Mouse (Mus musculus) brain, embryonic 14.5 days (tissue): ENCODE data around the gene Tmem259. TPM values are rescaled to one million over a fixed set of nuclear protein-coding genes. Genes with fewer than 3 reads are reported as not detected.

Experiments
- DNase-seq: peaks from one replicate; pipeline ENCODE4 v3.0.0-alpha.2; 2011; ENCODE audit warnings: low read depth
- CTCF ChIP-seq: fragments of 200-500 bp; IDR thresholded peaks from 2 replicates; pipeline ENCODE4 v1.5.1; 2012; ENCODE audit warnings: inconsistent platforms, mild to moderate bottlenecking, moderate library complexity, borderline replicate concordance; ENCODE audit not compliant: insufficient read depth, insufficient read length; ENCODE audit errors: extremely low read depth
- POLR2A ChIP-seq: fragments of 200-500 bp; IDR thresholded peaks from 2 replicates; pipeline ENCODE4 v1.6.1; 2012; ENCODE audit warnings: mild to moderate bottlenecking, inconsistent platforms, borderline replicate concordance; ENCODE audit not compliant: poor library complexity, insufficient read depth, insufficient read length, severe bottlenecking; ENCODE audit errors: extremely low read depth
- polyA plus RNA-seq: library from polyadenylated mRNA; depleted of rRNA; stranded (reverse); fragments of >200 nt; gene quantifications from 2 replicates; pipeline ENCODE4 v1.2.3, GENCODE M21; 2012; rRNA removed

The Tmem259 gene
- polyA plus RNA-seq: 221 and 337 TPM in 2 replicates

DNA sequence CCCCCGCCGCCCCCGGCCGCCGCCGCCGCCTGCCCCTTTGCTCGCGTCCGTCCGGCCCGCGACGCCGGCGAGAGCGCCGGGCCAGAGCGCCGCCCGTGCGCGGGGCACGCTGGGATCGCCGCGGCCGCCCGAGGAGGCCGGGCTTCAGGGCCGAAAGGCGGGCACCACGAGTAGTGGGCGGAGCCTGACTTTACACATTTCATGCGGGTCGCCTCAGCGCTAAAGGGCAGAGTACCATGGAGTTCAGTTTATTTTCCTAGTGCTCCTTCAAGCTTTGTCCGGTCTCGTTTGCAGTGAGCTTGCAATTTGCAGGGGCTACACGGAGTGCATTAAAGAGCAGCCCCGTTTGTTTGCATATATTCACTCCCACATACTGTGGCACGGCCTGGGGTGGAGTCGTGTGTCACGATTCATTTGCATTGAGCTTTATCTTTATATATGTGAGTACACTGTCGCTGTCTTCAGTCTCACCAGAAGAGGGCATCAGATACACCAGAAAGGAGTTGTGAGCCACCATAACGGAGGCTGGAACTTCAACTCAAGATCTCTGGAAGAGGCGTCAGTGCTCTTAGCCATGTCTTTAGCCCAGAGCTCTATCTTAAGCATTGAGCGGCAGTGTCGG lies at the start of gene Tmem259:
Tmem259 (minus strand) TSS at position 136 of the 622 bp plus-strand sequence.
- TF ChIP-seq CTCF: peak; percentile 51; the same call in 1 of the 2 replicates
- TF ChIP-seq POLR2A: 0 out of 2 replicates have a peak, but pooled peaks have one; percentile 17
- peak; percentile 95 for DNase-seq

DNA sequence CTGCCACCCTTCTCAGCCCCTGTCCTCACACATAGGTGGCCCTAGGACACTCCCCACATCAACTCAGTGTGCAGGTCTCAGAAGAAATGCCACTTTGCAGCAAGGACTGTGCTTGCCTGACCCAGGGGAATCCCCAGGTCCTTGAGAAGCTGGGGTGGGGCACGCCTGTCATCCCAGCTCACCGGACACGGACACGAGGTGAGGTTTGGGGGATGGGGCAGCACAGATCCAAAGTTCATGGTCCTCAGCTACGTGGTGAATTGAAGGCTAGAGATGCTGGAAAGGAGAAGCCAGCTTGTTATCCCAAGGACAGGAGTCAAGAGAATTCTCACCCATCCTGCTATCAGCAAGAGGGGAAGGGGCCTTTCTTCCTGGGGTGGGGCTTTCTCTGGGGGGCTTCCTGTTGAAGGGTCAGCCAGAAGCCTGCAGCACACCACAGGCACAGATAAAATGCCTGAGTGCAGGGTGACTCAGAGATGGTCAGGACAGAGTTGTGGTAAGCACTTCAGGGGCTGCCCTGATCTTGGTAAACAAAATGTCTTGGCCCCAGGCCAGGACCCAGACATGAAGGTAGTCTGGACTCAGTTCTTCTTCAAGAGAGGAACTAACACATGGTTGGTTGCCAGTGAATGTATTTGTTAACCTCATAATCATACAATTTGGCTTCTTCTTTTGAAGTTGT lies 48.8 kb upstream of the Tmem259 start:
- DNase-seq: no peak
- no peak for TF ChIP-seq POLR2A
- no peak for TF ChIP-seq CTCF

DNA sequence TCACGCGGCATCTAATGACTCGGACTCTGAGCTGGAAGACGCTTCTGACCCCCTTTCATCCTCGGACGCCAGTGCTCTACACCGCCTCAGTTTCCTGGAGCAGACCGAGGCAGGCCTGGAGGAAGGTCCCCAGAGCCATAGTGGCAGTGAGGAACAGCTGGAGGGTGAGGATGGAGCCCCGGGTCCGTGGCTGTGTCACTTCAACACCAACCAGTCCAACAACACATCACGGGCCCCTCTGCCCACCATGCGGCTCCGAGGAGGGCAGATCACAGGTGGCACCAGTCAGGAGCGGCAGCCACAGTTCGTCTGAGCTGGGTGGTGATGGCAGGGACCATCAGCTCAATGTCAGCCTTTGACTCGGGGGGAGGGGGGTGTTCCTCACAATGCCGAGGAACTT lies 46.6 kb upstream of the Tmem259 start:
- DNase-seq: no peak
- TF ChIP-seq CTCF (no peak), POLR2A (no peak)

DNA sequence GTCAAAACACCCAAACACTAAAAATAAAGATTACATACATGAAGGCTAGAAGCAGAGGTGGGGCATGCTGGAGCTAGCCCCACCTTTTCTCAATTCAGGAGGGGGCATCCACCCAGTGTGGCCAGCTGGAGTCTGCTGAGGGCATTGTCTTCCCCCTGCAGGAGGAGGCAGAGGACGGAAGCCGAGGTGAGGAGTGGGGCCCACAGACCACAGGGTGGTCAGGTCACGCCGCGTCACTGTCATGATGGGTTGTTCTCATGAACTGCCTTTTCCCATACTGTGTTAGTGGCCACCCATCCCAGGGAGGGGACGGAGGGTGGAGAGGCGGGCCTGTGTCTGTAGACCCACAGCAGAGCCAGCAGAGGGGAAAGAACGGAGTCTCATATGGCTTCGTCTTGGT lies 46.1 kb upstream of the Tmem259 start:
- TF ChIP-seq POLR2A: no peak
- DNase-seq: no peak

DNA sequence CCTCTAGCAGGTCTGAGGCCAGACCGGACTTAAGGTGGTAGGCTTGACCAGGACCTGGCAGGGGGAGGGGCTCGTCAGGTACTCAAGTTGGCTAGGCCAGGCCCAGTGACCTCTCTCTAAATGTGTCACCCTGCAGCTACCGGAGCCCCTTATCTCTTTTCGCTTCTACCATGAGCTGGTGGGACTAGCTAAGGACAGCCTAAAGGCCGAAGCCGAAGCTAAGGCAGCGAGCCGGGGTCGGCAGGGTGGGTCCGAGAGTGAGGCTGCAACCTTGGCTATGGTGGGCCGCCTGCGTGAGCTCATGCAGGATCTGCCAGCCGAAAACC lies 44.4 kb upstream of the Tmem259 start:
- DNase-seq: no peak
- no peak for TF ChIP-seq POLR2A
- no peak for TF ChIP-seq CTCF

DNA sequence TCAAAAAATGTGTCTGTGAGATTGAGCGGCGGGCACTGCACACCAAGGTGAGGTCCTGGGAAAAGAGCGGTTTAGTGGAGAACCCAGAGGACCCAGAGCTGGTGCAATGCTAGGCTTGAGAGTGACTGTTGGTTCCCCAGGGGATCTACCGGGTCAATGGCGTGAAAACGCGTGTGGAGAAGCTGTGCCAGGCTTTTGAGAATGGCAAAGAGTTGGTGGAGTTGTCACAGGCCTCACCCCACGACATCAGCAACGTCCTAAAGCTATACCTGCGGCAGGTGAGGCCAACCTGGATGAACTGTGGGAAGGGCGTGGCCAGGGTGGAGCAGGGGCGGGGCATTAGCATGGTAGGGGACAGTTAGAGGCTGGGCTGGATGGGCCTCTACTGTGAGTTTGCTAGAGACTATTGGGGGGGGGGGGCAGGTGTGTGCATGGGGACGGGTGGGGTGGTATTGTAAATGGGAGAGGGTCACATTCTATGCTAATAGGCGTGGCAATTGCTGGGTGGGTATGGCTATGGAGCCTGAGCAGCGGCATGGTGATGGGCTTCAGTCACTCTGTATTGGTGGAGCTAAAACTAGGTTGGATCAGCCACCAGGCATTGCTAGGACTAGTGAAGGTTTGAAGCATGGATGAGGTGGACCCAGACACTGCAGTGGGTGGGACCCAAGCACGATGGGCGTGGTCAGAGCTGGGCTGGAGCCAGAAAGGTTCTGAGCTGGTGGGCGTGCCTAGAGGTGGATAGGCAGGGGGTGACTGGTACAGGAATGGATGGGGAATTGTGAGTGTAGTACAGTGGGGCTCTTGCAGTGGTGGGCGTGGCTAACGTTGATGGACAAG lies 43.8 kb upstream of the Tmem259 start:
- no peak for DNase-seq
- TF ChIP-seq POLR2A: no peak
- TF ChIP-seq CTCF: no peak

DNA sequence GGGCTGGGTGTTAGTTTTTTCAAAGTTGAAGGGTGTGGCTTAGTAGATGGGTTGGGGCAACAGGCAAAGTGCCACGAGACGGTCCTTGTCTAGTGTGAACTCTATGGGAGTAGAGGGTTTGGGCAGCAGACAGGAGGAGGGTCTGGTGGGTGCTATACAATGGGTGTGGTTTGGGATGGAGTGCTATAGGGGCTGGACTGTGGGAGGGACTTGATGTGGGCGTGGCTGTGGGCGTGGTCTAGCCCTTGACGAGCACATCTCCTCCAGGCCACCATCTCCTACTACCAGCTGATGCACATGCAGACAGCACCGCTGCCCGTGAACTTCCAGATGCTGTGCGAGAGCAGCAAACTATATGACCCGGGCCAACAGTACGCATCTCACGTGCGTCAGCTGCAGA lies 41.8 kb upstream of the Tmem259 start:
- no peak for TF ChIP-seq CTCF
- TF ChIP-seq POLR2A: no peak
- DNase-seq: no peak

DNA sequence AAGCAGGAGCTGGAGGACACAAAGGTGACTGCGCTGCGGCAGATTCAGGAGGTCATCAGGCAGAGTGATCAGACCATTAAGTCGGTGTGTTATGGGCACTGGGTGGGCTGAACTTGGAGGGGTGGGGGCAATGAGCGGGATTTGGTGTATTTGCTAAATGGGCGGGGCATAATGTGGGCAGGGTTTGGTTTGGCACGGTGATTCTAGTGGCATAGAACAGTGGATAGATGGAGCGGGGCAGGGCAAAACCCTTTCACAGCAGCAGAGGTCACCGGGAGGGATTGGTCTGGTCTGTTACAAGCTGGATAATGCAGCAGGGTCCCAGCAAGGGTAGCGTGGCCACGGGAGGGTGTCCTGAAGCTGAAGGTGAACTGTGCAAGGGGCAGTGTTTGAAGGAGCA lies 41.3 kb upstream of the Tmem259 start:
- DNase-seq: no peak
- TF ChIP-seq CTCF: no peak
- TF ChIP-seq POLR2A: no peak

DNA sequence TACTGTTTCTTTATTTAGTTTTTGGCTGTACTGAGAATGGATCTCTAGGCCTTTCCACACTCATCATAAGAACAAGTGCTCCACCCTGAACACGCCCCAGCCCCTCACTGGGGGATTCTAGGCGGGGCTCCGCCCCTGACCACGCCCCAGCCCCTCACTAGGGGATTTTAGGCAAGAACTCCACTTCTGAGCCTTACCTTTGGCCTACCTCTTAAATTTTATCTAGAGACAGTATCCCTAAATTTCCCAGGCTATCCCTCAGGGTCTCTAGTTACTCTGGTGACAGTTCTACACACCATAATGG lies 40.9 kb upstream of the Tmem259 start:
- TF ChIP-seq POLR2A (no peak), CTCF (no peak)
- DNase-seq: no peak

DNA sequence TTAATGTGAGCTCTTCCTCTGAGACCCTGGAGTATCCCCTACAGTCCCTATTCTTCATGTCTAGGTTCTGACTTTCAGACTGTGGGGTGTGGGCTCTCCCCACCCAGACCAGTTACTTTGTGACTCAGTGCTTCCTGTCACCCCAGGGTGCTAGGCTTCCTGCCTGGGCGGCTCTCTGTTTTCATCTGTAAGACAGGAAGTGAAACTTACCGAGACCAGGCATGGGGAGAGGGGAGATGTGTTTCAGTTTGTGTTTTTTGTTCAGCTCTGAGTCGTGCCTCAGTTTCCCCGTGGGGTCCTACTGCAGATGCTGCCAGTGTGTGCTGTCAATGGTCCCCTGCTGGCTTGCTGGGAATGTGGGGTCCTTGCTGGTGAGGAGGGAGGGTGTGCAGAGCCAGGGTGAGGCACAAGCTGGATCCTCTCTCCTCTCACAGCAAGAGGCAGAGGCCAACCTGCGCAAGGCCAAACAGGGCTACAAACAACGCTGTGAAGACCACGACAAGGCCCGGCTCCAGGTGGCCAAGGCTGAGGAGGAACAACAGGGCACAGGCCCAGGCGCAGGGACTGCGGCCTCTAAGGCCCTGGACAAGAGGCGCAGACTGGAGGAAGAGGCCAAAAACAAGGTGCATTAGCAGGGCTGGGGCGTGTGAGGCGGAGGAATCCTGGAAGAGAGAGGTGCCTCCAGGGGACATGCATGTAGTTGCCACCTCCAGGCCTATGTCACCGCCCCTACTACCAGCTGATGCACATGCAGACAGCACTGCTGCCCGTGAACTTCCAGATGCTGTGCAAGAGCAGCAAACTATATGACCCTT lies 40.3 kb upstream of the Tmem259 start:
- TF ChIP-seq POLR2A: no peak
- no peak for TF ChIP-seq CTCF

DNA sequence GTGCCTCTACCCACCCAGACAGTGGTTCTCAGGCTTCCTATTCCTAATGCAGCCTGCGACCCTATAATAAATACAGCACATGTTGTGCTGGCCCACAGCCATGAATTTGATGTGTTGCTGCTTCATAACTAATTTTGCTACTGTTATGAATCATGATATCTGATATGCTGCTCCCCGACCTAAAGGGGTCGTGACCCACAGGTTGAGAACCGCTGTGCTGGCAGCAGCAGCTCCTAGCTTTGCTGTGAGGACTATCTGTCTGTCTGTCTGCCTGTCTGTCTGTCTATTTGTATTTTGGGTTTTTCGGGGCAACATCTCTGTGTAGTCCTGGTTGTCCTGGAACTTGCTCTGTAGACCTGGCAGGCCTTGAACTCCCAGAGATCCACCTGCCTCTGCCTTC lies 39.6 kb upstream of the Tmem259 start:
- TF ChIP-seq CTCF: no peak
- TF ChIP-seq POLR2A: no peak
- no peak for DNase-seq

More for the DNA sequence above, 40.3 kb upstream of the Tmem259 start:
- no peak for DNase-seq

DNA sequence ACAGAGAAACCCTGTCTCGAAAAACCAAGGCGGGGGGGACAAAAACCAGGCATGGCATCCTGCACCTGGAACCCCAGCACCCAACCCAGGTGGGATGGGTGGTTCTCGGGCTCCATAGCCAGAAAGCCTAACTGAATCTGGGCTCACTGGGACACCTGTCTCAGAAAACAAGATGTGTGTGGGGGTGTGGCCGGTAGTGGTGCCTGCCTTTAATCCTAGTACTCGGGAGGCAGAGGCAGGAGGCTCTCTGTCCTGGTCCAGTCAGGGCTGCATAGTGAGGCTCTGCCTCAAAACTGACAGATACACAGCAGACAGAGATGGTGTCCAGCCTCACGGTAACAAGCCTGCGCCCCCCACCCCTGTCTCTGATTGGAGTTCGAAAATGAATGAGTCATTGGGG lies 38.7 kb upstream of the Tmem259 start:
- DNase-seq: no peak
- TF ChIP-seq POLR2A (no peak), CTCF (no peak)

DNA sequence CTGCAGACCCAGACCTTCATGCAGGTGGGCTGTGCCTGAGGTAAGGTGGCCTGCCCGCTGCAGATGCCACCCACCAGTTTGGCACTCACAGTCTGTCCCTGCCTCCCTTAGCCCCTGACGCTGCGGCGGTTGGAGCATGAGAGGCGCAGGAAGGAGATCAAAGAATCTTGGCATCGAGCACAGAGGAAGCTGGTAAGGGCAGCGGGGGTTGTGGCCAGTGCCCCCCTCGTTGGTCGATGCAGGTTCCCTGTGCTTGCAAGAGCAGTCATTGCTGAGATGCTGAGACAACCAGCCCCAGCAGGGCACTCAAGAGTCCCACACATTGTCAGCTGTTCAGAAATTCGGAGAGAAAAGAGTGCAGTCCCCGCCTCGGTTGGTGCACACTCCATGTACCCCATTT lies 38.0 kb upstream of the Tmem259 start:
- no peak for TF ChIP-seq CTCF
- TF ChIP-seq POLR2A: no peak
- DNase-seq: no peak

DNA sequence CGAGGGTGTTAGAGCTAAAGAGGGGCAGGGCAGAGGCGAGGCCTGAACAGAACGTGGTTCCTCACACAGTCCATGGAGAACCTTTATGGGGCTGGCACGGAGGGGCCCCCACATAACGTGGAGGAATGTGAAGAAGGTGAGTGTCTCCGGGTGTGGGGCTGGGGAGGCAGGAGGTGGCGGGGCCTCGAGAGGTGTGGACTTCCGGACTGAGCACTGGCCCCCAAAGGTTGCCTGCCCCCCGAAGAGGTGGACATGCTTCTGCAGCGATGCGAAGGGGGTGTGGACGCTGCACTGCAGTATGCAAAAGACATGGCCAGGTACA lies 37.2 kb upstream of the Tmem259 start:
- DNase-seq: no peak
- TF ChIP-seq POLR2A (no peak), CTCF (no peak)
